ENCODE assay signal across 21 mouse cellular contexts in the genomic region with DNA sequence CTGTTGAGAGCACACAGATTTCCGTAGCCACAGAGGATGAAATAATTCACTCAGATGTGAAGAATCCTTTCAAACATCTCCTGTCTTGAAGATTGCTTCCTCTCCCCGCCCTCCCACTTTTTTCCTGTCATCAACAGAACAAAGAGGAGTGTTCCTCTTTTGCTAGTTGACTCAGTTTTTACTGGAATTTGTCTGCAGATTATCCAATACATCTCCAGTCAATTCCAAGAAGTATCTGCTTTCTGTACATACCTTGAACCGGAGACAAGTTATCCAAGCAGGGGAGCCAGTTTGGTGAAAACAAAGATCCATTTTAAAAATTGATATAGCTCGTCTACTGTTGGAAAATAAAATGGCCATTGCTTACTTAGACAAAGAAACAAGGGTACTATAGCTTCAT.
DNase-seq lines count a peak whose midpoint lies in the region; ATAC-seq and TF ChIP-seq lines count a peak whose summit lies in the region.
"Had no signal": no experiment of that assay in that cellular context is flagged by ENCODE, and none has a peak within 500 bp of the region (broad histone marks: within the 10 kb centered on the region; RNA-seq: fewer than 3 reads in every experiment).

No protein-coding gene starts in this region.

- no peak for ATAC-seq in midbrain, embryonic 16.5 days
- ATAC-seq in forebrain, embryonic 11.5 days (replicated peaks; ENCODE audit: low FRiP score), result no peak
- no peak for ATAC-seq in hindbrain, embryonic 13.5 days (ENCODE audit: low FRiP score)
- no peak for ATAC-seq in neural tube, embryonic 14.5 days (ENCODE audit: low read depth)
- ATAC-seq: liver, postnatal 0 days had no signal

- WGBS in midbrain, embryonic 10.5 days, result 52% methylated on average over 4 of the region's 4 CpGs
- WGBS in midbrain, embryonic 16.5 days, result 38% methylated on average over 4 of the region's 4 CpGs
- WGBS in forebrain, embryonic 11.5 days, result 54% methylated on average over 4 of the region's 4 CpGs
- WGBS in hindbrain, embryonic 13.5 days, result 41% methylated on average over 4 of the region's 4 CpGs
- WGBS in neural tube, embryonic 14.5 days, result 53% methylated on average over 4 of the region's 4 CpGs
- 56% methylated on average over 4 of the region's 4 CpGs for WGBS in thymus, adult 2 months

- intact Hi-C loops in left cerebral cortex, postnatal 10 days (cut with DNase I), result no loop called here

- TF ChIP-seq CTCF in thymus, adult 2 months (IDR thresholded peaks at IDR 0.05; ENCODE audit: borderline replicate concordance, control insufficient read depth, extremely low read depth, insufficient read depth, low read length, poor library complexity), result no peak

- no peak overlapping the region for H3K9ac ChIP-seq in midbrain, embryonic 16.5 days (ENCODE audit: low read depth, low read length)
- no peak overlapping the region for H3K9ac ChIP-seq in forebrain, embryonic 11.5 days (ENCODE audit: low read length)
- H3K9ac ChIP-seq in hindbrain, embryonic 13.5 days, result no peak overlapping the region
- H3K9ac ChIP-seq in neural tube, embryonic 14.5 days (replicated peaks; ENCODE audit: low read depth, low read length), result no peak overlapping the region
- H3K9ac ChIP-seq: embryonic facial prominence, embryonic 13.5 days; liver, postnatal 0 days had no signal

- peaks cover 29% of the 10 kb centered on the region for H3K27me3 ChIP-seq in midbrain, embryonic 10.5 days (ENCODE audit: low read depth, poor library complexity, severe bottlenecking)
- no peaks in the 10 kb centered on the region; the same call in 1 of the 2 replicates for H3K27me3 ChIP-seq in midbrain, embryonic 16.5 days (ENCODE audit: control insufficient read depth, insufficient read depth, low read depth, low read length)
- no peaks in the 10 kb centered on the region for H3K27me3 ChIP-seq in forebrain, embryonic 11.5 days (ENCODE audit: control insufficient read depth, insufficient read depth, low read length)
- 0 out of 2 replicates have a peak, but pooled peaks cover 7% of the 10 kb centered on the region for H3K27me3 ChIP-seq in hindbrain, embryonic 13.5 days
- no peaks in the 10 kb centered on the region for H3K27me3 ChIP-seq in neural tube, embryonic 14.5 days (ENCODE audit: control insufficient read depth, insufficient read depth, low read length)
- no peaks in the 10 kb centered on the region for H3K27me3 ChIP-seq in thymus, adult 2 months (ENCODE audit: control insufficient read depth, insufficient read depth, low read length)

- no peak for TF ChIP-seq POLR2A in thymus, adult 2 months (IDR thresholded peaks at IDR 0.05; ENCODE audit: control insufficient read depth, extremely low read depth, insufficient read depth, low read length, poor library complexity)

- H3K9me3 ChIP-seq in midbrain, embryonic 10.5 days (replicated peaks), result no peaks in the 10 kb centered on the region
- H3K9me3 ChIP-seq in midbrain, embryonic 16.5 days (replicated peaks; ENCODE audit: control insufficient read depth, low read length, poor library complexity, severe bottlenecking), result no peaks in the 10 kb centered on the region
- no peaks in the 10 kb centered on the region for H3K9me3 ChIP-seq in forebrain, embryonic 11.5 days (ENCODE audit: control insufficient read depth, low read length)
- H3K9me3 ChIP-seq in hindbrain, embryonic 13.5 days, result no peaks in the 10 kb centered on the region
- no peaks in the 10 kb centered on the region for H3K9me3 ChIP-seq in neural tube, embryonic 14.5 days (ENCODE audit: control insufficient read depth, low read length)
- H3K9me3 ChIP-seq: embryonic facial prominence, embryonic 13.5 days; heart, embryonic 10.5 days had no signal

- no peak overlapping the region for H3K4me2 ChIP-seq in midbrain, embryonic 16.5 days (ENCODE audit: low read length)
- no peak overlapping the region for H3K4me2 ChIP-seq in forebrain, embryonic 11.5 days (ENCODE audit: low read depth, low read length, severe bottlenecking)
- H3K4me2 ChIP-seq in hindbrain, embryonic 13.5 days, result no peak overlapping the region
- H3K4me2 ChIP-seq in neural tube, embryonic 14.5 days (ENCODE audit: low read depth, low read length), result no peak overlapping the region
- H3K4me2 ChIP-seq: embryonic facial prominence, embryonic 13.5 days had no signal

- H3K4me3 ChIP-seq in midbrain, embryonic 10.5 days, result peak overlapping the region; percentile 42; the same call in 1 of the 2 replicates
- H3K4me3 ChIP-seq in midbrain, embryonic 16.5 days (ENCODE audit: low read depth, low read length), result no peak overlapping the region
- no peak overlapping the region for H3K4me3 ChIP-seq in forebrain, embryonic 11.5 days (ENCODE audit: low read depth, low read length)
- no peak overlapping the region for H3K4me3 ChIP-seq in hindbrain, embryonic 13.5 days
- H3K4me3 ChIP-seq in neural tube, embryonic 14.5 days (ENCODE audit: low read depth, low read length), result no peak overlapping the region
- H3K4me3 ChIP-seq in thymus, adult 2 months (ENCODE audit: control insufficient read depth, insufficient read depth, low read length), result no peak overlapping the region
- H3K4me3 ChIP-seq: embryonic facial prominence, embryonic 13.5 days; layer of hippocampus, adult 2 months had no signal

- H3K27ac ChIP-seq in midbrain, embryonic 10.5 days (replicated peaks), result peak overlapping the region; percentile 88
- H3K27ac ChIP-seq in midbrain, embryonic 16.5 days (ENCODE audit: low read length), result no peak overlapping the region
- H3K27ac ChIP-seq in forebrain, embryonic 11.5 days (ENCODE audit: low read depth, low read length), result peak overlapping the region; percentile 55; the same call in 1 of the 2 replicates
- H3K27ac ChIP-seq in hindbrain, embryonic 13.5 days, result peak overlapping the region; percentile 77
- peak overlapping the region; percentile 53; the same call in 1 of the 2 replicates for H3K27ac ChIP-seq in neural tube, embryonic 14.5 days (ENCODE audit: low read depth, low read length)
- no peak overlapping the region for H3K27ac ChIP-seq in thymus, adult 2 months (ENCODE audit: control insufficient read depth, insufficient read depth, low read length)
- H3K27ac ChIP-seq: embryonic facial prominence, embryonic 13.5 days; layer of hippocampus, adult 2 months had no signal

- no peaks in the 10 kb centered on the region for H3K36me3 ChIP-seq in midbrain, embryonic 10.5 days
- no peaks in the 10 kb centered on the region for H3K36me3 ChIP-seq in midbrain, embryonic 16.5 days (ENCODE audit: control insufficient read depth, insufficient read depth, low read length)
- no peaks in the 10 kb centered on the region for H3K36me3 ChIP-seq in forebrain, embryonic 11.5 days (ENCODE audit: control insufficient read depth, insufficient read depth, low read length)
- H3K36me3 ChIP-seq in hindbrain, embryonic 13.5 days, result no peaks in the 10 kb centered on the region
- H3K36me3 ChIP-seq in neural tube, embryonic 14.5 days (ENCODE audit: control insufficient read depth, insufficient read depth, low read length), result no peaks in the 10 kb centered on the region
- H3K36me3 ChIP-seq in thymus, adult 2 months (ENCODE audit: control insufficient read depth, insufficient read depth, low read length), result no peaks in the 10 kb centered on the region
- H3K36me3 ChIP-seq: embryonic facial prominence, embryonic 13.5 days; heart, embryonic 10.5 days had no signal

- no peak for DNase-seq in midbrain, embryonic 10.5 days (ENCODE audit: low spot score)
- no peak for DNase-seq in forebrain, embryonic 11.5 days (ENCODE audit: low spot score)
- DNase-seq in left cerebral cortex, postnatal 10 days (ENCODE audit: extremely low spot score in 1 of 2, low spot score in 2 of 2), result no peak
- DNase-seq in thymus, adult 2 months, result no peak
- DNase-seq in frontal cortex, postnatal 25 days (ENCODE audit: low spot score in 2 of 2), result no peak
- DNase-seq: adrenal gland, adult 2 months; B cell, adult 2 months; cerebellum, adult 9-10 months; kidney, adult 18-20 months; kidney, postnatal 14 days; layer of hippocampus, postnatal 36 days; left cerebral cortex, postnatal 4 days; liver, postnatal 0 days; lung, postnatal 10 days; right cerebral cortex, postnatal 4 days had no signal

- peaks cover 51% of the 10 kb centered on the region for H3K4me1 ChIP-seq in midbrain, embryonic 10.5 days
- H3K4me1 ChIP-seq in midbrain, embryonic 16.5 days (ENCODE audit: control insufficient read depth, insufficient read depth, low read length), result peaks cover 20% of the 10 kb centered on the region; the same call in 1 of the 2 replicates
- peaks cover 15% of the 10 kb centered on the region; the same call in 1 of the 2 replicates for H3K4me1 ChIP-seq in forebrain, embryonic 11.5 days (replicated peaks; ENCODE audit: control insufficient read depth, insufficient read depth, low read length)
- H3K4me1 ChIP-seq in hindbrain, embryonic 13.5 days (replicated peaks), result peaks cover 36% of the 10 kb centered on the region
- peaks cover 19% of the 10 kb centered on the region for H3K4me1 ChIP-seq in neural tube, embryonic 14.5 days (ENCODE audit: control insufficient read depth, insufficient read depth, low read length)
- H3K4me1 ChIP-seq in thymus, adult 2 months (replicated peaks; ENCODE audit: control insufficient read depth, insufficient read depth, low read length), result no peaks in the 10 kb centered on the region

Comparison
In these comparisons a context has a peak if more than half of its experiments do, and no peak if none do; other contexts are left out.
1. H3K27ac ChIP-seq: peak in midbrain, embryonic 10.5 days (single experiment), forebrain, embryonic 11.5 days (single experiment), hindbrain, embryonic 13.5 days (single experiment) and neural tube, embryonic 14.5 days (single experiment); none in midbrain, embryonic 16.5 days (single experiment) and thymus, adult 2 months (single experiment).